Mouse (Mus musculus): ENCODE measurements around the gene 4930564D02Rik. TPM values are rescaled to one million over a fixed set of nuclear protein-coding genes. Genes with fewer than 3 reads are reported as not detected.

The 4930564D02Rik gene
- total RNA-seq, 2 experiments from 2014 or later: not detected

DNA sequence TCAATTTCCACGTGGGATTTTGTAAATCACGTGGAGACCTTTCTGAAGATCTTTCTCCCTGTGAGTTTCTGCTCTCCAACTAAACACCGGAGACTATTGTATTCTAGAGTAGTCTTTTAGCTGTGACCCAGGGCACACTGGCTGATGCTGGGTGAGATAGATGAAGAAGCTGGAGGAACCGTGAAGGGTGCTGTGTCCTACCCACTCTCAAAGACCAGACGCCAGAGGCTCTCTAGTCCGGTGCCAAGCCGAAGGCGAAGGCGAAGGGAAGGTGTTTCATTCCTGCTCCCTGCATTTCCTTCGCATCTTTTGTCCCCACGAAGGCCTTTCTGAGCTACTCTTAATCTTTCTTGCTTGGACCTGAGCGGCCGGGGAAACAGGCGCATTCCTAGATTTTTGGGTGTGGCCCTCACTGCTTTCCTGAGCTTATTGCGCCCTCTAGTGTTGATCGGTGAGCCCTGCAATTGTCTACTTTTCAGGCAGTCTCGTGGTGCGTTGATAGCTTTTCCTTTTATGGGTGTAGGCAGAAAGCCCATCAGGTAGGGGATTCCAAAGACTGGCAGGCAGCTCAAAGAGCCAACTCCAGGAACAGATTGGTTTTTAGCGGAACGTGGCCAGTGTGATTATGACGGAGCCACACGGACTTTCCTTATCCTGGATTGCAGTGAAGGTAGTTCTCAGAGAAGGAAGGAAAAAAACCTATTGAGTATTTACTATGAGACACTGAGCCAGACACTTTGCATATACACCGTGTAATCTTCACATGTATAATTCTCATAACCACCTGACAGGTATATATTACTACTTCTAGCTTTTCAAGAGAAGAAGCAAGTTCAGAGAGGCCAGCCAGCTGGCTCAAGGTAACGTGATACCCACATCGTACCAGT is 7.8 kb upstream of the 4930564D02Rik start:
- peak; percentile 92 for DNase-seq

DNA sequence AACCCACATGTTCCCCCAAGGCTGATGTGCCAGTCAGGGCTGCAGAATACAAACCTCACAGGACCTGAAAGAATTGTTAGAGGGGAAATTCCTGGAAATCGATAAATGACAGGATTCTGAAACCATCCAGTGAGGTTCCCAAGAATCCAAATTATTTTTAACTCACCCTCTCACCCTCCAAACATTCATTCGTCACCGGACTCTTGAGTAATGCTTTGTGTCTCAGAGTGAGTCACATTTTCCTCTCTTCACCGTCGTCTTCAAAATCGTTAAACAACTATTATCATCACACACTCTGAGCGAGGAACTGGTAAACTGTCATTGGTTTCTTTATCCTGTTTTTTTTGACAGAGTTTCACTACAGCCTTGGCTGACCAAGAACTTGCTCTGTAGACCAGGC is 6.7 kb upstream of the 4930564D02Rik start:
- no peak for DNase-seq

- DNase-seq: no peak
These were observed 5.7 kb upstream of the 4930564D02Rik start for GRCm38 (mm10) chr3:105060992-105061391.

- no peak for DNase-seq
These were observed 5.1 kb upstream of the 4930564D02Rik start for GRCm38 (mm10) chr3:105061496-105061895.

- no peak for DNase-seq
These were observed 4.7 kb upstream of the 4930564D02Rik start for GRCm38 (mm10) chr3:105061991-105062390.

- no peak for DNase-seq
These were observed 4.0 kb upstream of the 4930564D02Rik start for GRCm38 (mm10) chr3:105062676-105063075.

DNA sequence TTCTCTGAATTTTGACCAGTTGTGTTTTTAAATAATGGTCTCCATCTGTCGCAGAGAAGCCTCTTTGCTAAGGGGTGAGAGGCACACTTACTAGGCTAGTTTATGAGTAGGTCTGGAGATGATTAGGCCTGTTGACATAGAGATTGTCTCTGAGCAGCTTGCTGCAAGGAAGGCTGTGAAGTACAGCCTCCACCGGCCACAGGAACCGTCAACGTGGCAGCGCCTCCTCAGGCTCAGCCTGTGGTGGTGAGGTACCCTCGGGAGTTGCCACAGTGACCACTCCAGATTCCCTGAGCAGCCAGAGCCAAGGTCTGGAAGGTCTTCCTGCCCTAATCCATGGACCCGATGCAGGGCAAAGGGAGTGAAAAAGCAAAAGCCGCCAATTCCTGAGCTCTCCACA is 3.9 kb downstream of the 4930564D02Rik start:
- DNase-seq: no peak

GRCm38 (mm10) chr3:105071251-105071650 is 4.6 kb downstream of the 4930564D02Rik start:
- DNase-seq: no peak

DNA sequence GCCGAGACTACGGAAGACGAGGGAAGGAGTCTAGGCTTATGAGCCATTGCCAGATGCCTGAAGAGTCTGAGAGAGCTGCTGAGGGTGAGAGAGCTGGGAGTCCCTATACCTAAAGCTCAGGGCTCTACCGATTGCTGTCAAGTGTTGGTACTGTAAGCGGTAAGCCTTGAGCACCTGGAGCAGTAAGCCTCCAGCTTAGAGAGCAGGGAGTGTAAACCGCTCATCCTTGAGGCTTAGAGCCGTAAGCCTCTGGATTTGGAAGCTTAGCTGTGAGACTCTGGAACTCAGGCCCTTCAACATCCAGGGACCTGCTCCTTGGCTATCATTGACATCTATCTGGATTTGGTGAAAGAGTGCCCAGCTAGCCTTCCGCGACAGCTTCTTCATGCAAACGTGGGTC is 5.9 kb downstream of the 4930564D02Rik start:
- DNase-seq: no peak

DNA sequence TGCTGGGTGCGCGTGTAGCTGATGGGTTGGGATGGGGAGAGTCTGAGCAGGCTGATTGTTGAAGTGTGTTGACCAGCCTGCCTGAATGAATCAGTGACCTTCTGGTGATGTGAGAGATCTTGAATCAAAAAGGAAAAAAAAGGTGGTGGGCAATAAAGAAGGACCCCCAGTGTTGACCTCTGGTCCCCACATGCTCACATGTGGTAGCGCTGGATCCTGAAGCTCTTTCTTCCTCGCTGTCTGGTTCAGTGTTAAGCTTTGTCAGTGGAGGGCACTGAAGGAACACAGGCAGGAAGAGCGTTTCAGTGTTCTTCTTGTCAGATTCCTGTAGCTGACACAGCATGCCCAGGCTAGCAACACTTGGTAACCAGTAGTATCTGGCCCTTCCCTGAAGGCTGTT is 9.2 kb downstream of the 4930564D02Rik start:
- no peak for DNase-seq

DNA sequence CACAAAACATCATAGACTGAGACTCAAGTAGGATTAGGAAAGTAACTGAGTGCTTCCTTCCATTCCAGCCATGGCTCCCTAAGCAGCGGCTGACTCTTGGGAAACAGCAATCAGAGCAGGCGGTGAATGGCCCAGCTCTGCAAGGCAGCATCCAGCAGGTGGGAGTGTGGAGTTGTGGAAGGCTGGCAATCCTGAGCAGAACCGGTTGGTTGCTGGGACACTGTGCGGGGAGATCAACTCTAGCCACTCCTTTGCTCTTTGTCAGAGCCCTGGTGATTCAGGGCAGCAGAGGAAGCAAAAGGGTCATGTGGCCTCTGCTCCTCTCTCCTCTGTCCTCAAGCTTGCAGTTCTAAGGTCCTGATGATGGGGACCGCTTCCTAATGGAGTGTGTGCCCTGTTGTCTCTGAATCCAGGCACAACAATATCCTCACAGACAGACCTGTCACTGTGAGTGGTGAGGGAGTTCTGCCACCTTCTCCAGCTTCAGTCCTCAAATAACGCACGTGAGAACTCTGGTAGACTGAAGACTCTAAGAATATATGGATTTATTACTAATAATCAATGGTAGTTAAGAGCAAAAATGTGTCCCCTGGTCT is 11.7 kb downstream of the 4930564D02Rik start:
- peak; percentile 87 for DNase-seq

- DNase-seq: peak; percentile 20
These were observed 20.7 kb downstream of the 4930564D02Rik start for GRCm38 (mm10) chr3:105087344-105087743.

GRCm38 (mm10) chr3:105088638-105089037 is 22.0 kb downstream of the 4930564D02Rik start:
- DNase-seq: no peak

GRCm38 (mm10) chr3:105090147-105090546 is 23.5 kb downstream of the 4930564D02Rik start:
- DNase-seq: no peak

- peak; percentile 70 for DNase-seq
These were observed 24.3 kb downstream of the 4930564D02Rik start for GRCm38 (mm10) chr3:105090981-105091380.

DNA sequence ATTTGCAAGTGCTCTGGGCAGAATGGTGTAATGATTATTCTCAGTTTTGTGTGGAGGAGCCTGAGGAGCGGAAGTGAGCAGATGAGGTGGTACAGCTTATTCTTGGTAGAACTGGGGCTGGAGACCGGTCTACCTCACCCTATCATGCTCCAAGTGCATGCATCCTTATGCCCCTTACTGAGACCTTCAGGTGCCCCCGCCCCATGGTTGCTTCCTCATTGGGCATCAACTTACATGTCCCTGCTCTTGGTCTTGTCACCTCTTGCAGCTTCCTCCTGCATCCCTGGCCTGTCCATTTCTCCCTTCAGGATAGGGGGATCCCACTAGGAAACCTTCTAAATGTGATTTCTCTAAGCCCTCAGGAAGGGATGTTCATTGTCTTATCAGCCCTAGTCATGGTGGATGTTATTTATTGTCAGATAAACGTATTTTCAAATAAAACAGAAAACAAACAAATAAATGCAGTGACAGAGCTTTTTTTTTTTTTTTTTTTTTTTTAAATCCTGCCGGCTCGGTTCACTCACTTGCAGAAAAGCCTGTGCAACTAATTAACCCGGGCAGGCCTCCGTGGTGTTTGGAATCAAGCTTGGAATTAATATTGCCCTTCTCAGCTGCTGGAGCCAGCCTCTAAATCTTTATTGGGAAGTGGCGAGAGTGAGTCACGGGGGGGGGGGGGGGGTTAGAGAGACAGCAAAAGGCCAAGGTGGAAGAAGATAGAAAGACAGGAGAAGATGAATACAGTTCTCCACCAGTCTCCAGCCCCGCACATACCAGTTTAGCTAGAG is 26.3 kb downstream of the 4930564D02Rik start:
- no peak for DNase-seq

DNA sequence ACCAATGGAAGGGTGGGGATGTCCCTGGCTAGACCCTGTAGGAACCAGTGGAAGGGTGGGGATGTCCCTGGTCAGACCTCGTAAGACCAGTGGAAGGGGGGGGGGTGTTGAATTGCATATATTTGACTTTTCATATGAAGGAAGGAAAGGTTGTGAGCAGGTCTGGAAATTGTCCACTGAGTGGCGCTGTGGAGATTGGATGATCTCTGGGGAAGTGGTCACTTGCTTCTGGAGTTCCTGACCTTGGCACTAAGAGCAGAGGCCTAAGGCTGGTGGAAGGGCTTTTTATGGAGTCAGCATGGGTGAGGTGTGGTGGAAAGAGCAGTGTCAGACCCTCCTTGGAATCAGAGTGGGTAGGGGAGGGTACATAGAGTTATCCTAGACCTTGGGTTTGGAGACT is 27.8 kb downstream of the 4930564D02Rik start:
- peak; percentile 25 for DNase-seq

GRCm38 (mm10) chr3:105095026-105095425 is 28.4 kb downstream of the 4930564D02Rik start:
- no peak for DNase-seq

DNA sequence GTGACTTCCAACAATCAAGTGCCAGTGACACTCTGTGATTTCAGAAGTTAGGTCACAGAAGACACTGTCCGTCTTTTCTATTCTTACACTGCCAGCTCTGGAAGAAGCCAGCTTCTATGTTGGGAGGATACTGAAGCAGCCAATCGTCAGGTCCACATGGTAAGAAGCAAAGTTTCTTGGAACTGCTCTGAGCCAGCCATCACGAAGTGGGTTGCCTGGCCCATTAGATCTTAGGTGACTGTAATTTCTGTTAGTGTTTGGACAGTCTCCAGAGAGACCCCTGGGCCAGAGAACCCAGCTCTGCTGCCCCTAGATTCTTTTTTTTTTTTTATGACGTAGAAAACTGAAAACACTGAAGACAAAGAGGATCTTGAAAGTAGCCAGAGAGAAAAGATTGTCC is 30.9 kb downstream of the 4930564D02Rik start:
- DNase-seq: no peak

DNA sequence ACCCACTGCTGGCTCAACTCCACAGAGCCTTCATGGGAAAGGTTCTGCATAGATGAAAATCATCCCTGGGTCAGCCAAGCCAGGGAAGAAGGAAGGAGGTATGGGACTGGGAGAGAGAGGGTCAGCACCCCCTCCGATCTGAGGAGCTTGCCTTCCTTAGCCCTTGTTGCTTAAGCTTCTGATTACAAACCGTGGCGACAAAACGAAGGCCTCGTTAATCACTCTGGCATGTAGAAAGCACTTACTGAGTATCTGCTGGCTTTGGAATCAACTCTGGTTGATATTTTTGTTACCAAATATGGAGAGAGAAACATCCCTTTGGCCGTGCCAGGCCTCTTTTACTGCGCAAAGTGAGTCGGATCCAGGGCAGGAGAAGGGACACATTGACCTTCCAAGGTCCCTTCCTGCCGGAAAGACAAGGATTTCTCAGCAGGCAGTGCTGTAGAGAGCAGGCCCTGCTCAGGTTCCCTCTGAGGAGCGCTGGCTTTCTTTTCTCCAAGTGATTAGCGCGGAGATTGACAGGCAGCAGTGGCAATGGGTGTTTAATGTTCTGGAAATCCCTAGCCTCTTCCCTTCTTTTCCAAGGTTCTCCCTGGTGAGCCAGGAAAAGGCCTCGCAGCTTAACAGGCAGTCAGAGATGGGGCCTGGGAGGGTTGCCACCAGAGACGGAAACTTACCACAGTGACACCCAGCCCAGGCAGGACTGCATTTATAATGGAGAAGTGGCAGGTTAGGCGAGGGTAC is 33.1 kb downstream of the 4930564D02Rik start:
- peak; percentile 14 for DNase-seq

DNA sequence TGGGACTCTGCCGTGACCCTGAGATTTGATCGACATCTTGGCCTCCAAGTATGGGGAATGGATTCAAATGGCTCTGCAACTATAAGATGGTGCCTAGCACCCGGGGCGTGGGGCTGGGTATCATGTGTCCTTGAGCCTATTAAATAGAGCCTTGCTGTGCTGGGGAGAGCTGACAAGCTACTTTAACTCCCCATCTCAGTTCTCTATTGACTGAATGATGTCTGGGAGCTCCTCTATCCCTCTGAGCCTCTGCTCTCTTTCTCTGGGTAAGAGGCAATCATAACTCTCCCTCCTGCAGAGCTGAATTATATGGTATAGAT is 33.6 kb downstream of the 4930564D02Rik start:
- DNase-seq: no peak

GRCm38 (mm10) chr3:105105827-105106226 is 39.2 kb downstream of the 4930564D02Rik start:
- DNase-seq: no peak

DNA sequence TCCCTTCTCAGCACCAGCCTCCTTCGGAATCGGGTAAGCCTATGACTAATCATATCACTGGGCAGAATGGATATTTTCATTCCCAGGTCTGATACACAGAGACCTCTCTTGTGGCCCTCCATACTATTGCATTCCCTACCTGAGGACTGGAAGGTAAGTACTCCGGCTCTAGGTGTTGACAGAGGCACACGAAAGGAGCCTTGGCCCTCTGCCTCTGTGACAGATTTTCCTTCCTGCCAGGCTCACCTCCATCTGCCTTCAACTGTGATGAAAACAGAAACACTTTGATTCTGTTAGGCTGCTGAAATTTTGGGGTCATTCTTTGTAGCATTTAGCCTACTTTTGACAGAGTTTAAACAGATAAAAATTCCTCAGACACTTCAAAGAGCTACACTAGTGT is 47.2 kb downstream of the 4930564D02Rik start:
- no peak for DNase-seq

Data from heart, postnatal 4 days (tissue).